Mouse (Mus musculus) ES-Bruce4 (cell line): ENCODE measurements at regions not wholly inside any gene's neighbourhood (a gene's known extent, or its start where the extent isn't known, plus 50 kb on each side); places are given as distances from the start of the nearest gene placed in this dataset.

ENCODE experiments used
- H3K27ac ChIP-seq: 2 replicates; pipeline ENCODE4 v1.5.1; 2012; ENCODE audit warnings: low read length, inconsistent platforms; ENCODE audit not compliant: insufficient read depth
- H3K27me3 ChIP-seq: 2 replicates; pipeline ENCODE4 v1.6.1; 2012; ENCODE audit warnings: mild to moderate bottlenecking, low read length, inconsistent platforms; ENCODE audit not compliant: control insufficient read depth, poor library complexity, insufficient read depth, severe bottlenecking
- H3K36me3 ChIP-seq: 2 replicates; pipeline ENCODE4 v1.6.1; 2012; ENCODE audit warnings: inconsistent platforms, mild to moderate bottlenecking, low read length, moderate library complexity; ENCODE audit not compliant: control insufficient read depth, poor library complexity, insufficient read depth, severe bottlenecking
- H3K4me1 ChIP-seq: one replicate; pipeline ENCODE4 v1.8.1; 2011; ENCODE audit warnings: low read length; ENCODE audit not compliant: control insufficient read depth, insufficient read depth
- H3K4me3 ChIP-seq: 2 replicates; pipeline ENCODE4 v1.5.1; 2011; ENCODE audit warnings: low read depth, mild to moderate bottlenecking, low read length
- H3K9ac ChIP-seq: 2 replicates; pipeline ENCODE4 v1.6.1; 2012; ENCODE audit warnings: low read depth, mild to moderate bottlenecking, inconsistent platforms; ENCODE audit not compliant: poor library complexity, severe bottlenecking
- H3K9me3 ChIP-seq: replicated peaks from 2 replicates; pipeline ENCODE4 v1.6.1; 2012; ENCODE audit warnings: mild to moderate bottlenecking, low read length, inconsistent platforms; ENCODE audit not compliant: control insufficient read depth, poor library complexity, insufficient read depth, severe bottlenecking
- CTCF ChIP-seq: IDR thresholded peaks from one replicate; pipeline ENCODE4 v1.8.1; 2011; ENCODE audit warnings: low read depth, low read length
- EP300 ChIP-seq: IDR thresholded peaks from 2 replicates; pipeline ENCODE4 v1.6.1; 2011; ENCODE audit warnings: low read depth, low read length; ENCODE audit not compliant: insufficient read depth
- POLR2A ChIP-seq: IDR thresholded peaks from one replicate; pipeline ENCODE4 v1.8.1; 2011; ENCODE audit warnings: low read length; ENCODE audit not compliant: insufficient read depth

DNA sequence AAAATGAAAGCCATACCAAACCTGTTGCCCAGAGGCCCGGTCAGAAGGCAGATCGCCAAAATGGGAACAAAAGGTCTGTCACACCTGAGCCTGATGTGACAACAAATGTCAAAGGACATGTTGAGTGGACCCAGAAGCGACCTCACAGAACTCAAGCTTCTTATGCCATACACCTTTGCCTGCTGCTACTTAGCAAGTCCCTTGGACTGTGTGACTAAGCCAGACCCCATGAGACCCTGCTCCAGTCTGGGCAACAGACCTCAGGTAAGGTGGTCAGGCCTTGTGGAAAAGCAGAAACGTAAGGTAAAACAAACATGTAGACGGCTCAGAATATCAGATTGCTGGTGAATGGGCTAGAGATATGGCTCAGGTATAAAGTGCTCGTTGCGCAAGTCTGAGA, 71.8 kb downstream of the Inhbb start:
- TF ChIP-seq EP300 = no peak
- TF ChIP-seq CTCF = no peak
- no peak overlapping the region for H3K27ac ChIP-seq
- H3K4me3 ChIP-seq = no peak overlapping the region
- no peaks in the 10 kb centered on the region for H3K27me3 ChIP-seq
- peaks cover 10% of the 10 kb centered on the region for H3K4me1 ChIP-seq
- H3K9ac ChIP-seq = no peak overlapping the region
- peaks cover 4% of the 10 kb centered on the region; the same call in 1 of the 2 replicates for H3K9me3 ChIP-seq
- no peaks in the 10 kb centered on the region for H3K36me3 ChIP-seq

DNA sequence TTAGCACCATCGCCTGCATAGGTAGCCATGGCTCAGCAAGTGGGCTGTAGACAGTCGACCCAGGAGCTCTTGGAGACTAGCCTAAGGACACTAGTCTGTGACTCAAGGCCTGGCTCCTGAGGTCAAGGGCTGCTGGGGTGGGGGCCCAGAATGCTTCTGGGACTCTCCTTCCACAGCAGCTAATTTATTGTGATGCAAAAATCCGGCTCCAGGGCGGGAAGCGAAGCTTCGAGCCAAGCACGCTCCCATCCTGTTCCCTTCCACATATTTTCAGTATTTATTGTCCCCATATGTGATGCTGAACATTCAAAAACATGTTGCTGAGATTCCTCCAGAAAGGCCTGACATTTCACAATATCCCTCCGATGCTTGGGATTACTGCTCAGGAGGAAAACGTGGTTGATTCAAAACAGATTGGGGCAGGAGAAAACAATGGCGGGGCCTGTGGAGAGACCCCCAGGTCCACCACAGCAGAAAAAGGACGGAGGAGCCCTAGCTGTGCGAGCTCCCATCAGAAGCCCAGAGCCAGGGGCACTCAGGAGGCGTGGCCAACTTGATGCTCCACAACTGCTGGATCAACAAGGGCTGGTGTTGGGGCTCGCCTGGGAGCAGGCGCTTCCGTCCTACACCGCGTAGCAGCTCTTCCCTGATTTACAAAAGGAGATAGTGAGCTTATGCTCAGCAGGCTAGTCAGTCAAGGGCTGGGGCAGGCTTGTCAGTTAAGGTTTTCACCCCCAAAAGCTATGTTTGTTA, 73.4 kb downstream of the Inhbb start:
- Histone ChIP-seq H3K9ac (no peak overlapping the region), H3K9me3 (peaks cover 4% of the 10 kb centered on the region; the same call in 1 of the 2 replicates), H3K27me3 (no peaks in the 10 kb centered on the region), H3K36me3 (no peaks in the 10 kb centered on the region), H3K4me3 (peak overlapping the region; percentile 27; the same call in 1 of the 2 replicates), H3K27ac (peak overlapping the region; percentile 80), H3K4me1 (peaks cover 10% of the 10 kb centered on the region)
- TF ChIP-seq POLR2A = no peak
- TF ChIP-seq EP300 = peak; percentile 86

DNA sequence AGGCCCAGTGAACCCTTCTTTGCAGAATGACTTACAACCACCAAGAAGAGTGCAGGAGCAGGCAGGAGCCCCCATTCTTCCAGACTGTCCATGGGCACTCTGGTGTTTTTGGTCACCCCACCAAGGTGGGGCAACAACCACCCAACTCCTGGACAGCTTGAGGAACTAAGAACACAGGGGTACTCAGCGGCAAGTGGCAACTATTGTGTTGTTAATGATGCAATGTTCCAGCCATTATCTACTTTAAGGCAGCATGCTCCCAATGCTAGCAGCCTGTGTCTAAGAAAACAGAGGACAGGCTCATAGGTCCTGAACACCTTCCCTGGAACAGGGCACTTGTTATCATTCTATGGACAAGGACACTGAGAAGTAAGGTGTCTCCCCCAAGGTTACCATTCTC, 74.3 kb downstream of the Inhbb start:
- peaks cover 10% of the 10 kb centered on the region for H3K4me1 ChIP-seq
- H3K27ac ChIP-seq = peak overlapping the region; percentile 73
- H3K4me3 ChIP-seq = no peak overlapping the region
- peaks cover 2% of the 10 kb centered on the region; the same call in 1 of the 2 replicates for H3K9me3 ChIP-seq
- H3K9ac ChIP-seq = no peak overlapping the region
- H3K27me3 ChIP-seq = no peaks in the 10 kb centered on the region
- H3K36me3 ChIP-seq = no peaks in the 10 kb centered on the region
- TF ChIP-seq EP300 (peak; percentile 78), POLR2A (no peak), CTCF (no peak)

- H3K4me1 ChIP-seq = peaks cover 10% of the 10 kb centered on the region
- H3K27ac ChIP-seq = no peak overlapping the region
- no peaks in the 10 kb centered on the region for H3K27me3 ChIP-seq
- no peak overlapping the region for H3K9ac ChIP-seq
- no peaks in the 10 kb centered on the region for H3K9me3 ChIP-seq
- H3K4me3 ChIP-seq = no peak overlapping the region
- no peak for TF ChIP-seq POLR2A
- no peaks in the 10 kb centered on the region for H3K36me3 ChIP-seq
Observed at GRCm38 (mm10) chr1:119346634-119347155, 75.4 kb downstream of the Inhbb start.

- no peaks in the 10 kb centered on the region for H3K36me3 ChIP-seq
- no peaks in the 10 kb centered on the region for H3K27me3 ChIP-seq
- H3K27ac ChIP-seq = no peak overlapping the region
- no peak overlapping the region for H3K9ac ChIP-seq
- no peaks in the 10 kb centered on the region for H3K9me3 ChIP-seq
- TF ChIP-seq EP300 (peak; percentile 14; the same call in 1 of the 2 replicates), CTCF (peak; percentile 89), POLR2A (no peak)
- H3K4me3 ChIP-seq = no peak overlapping the region
- peaks cover 10% of the 10 kb centered on the region for H3K4me1 ChIP-seq
Observed at GRCm38 (mm10) chr1:119345115-119345791, 76.8 kb downstream of the Inhbb start.

DNA sequence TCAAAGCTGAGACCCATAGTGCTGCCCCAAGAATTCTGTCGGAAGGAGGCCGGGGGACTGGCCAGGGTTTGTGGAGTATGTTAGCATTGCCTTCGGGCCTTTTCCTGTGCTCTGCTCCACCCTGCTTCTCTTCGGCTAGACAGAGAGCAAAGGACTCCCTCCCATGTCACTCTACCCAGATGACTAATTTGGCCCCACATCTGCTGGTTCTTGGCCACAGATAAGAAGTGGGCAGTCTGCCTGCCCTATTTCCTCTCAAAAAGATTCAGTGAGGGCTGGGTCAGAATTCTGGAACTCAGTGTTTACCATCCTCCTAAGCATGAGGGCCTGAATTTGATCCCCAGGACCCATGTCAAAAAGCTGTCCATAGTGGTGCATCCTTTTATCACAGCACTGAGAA, 78.0 kb downstream of the Inhbb start:
- no peak overlapping the region for H3K9ac ChIP-seq
- H3K27me3 ChIP-seq = no peaks in the 10 kb centered on the region

More for the DNA sequence above, 78.0 kb downstream of the Inhbb start:
- Histone ChIP-seq H3K4me3 (no peak overlapping the region), H3K4me1 (peaks cover 10% of the 10 kb centered on the region), H3K27ac (no peak overlapping the region), H3K36me3 (no peaks in the 10 kb centered on the region), H3K9me3 (no peaks in the 10 kb centered on the region)
- TF ChIP-seq POLR2A (no peak), EP300 (no peak), CTCF (no peak)
